Mouse (Mus musculus) kidney, embryonic 14.5 days (tissue): Measurements from ENCODE around the gene Map3k7cl. TPM values are rescaled to one million over a fixed set of nuclear protein-coding genes. Genes with fewer than 3 reads are reported as not detected.

Experiments used
- ATAC-seq: fragments of 200-750 bp; cut with Nextera tagmentation; 2 replicates; pipeline ENCODE4 v1.8.0; 2017; ENCODE audit warnings: moderate number of reproducible peaks, mild to moderate bottlenecking, moderate TSS enrichment, moderate library complexity; ENCODE audit not compliant: low FRiP score, low TSS enrichment
- H3K27ac ChIP-seq: fragments of 300-500 bp; sonication (generic); 2 replicates; pipeline ENCODE4 v1.5.1; 2014; ENCODE audit warnings: low read depth, mild to moderate bottlenecking, low read length, moderate library complexity, mixed read lengths
- H3K27me3 ChIP-seq: fragments of 300-500 bp; sonication (generic); 2 replicates; pipeline ENCODE4 v1.6.1; 2014; ENCODE audit warnings: mild to moderate bottlenecking, low read length; ENCODE audit not compliant: control insufficient read depth, insufficient read depth
- H3K36me3 ChIP-seq: fragments of 300-500 bp; sonication (generic); 2 replicates; pipeline ENCODE4 v1.6.1; 2014; ENCODE audit warnings: low read length, mixed read lengths; ENCODE audit not compliant: control insufficient read depth, insufficient read depth
- H3K4me1 ChIP-seq: fragments of 300-500 bp; sonication (generic); 2 replicates; pipeline ENCODE4 v1.6.1; 2014; ENCODE audit warnings: low read length, mixed read lengths; ENCODE audit not compliant: control insufficient read depth, insufficient read depth
- H3K4me2 ChIP-seq: fragments of 300-500 bp; sonication (generic); replicated peaks from 2 replicates; pipeline ENCODE4 v1.6.1; 2014; ENCODE audit warnings: low read depth, mild to moderate bottlenecking, low read length
- H3K4me3 ChIP-seq: fragments of 300-500 bp; sonication (generic); 2 replicates; pipeline ENCODE4 v1.5.1; 2014; ENCODE audit warnings: mild to moderate bottlenecking, low read length
- H3K9ac ChIP-seq: fragments of 300-500 bp; sonication (generic); 2 replicates; pipeline ENCODE4 v1.6.1; 2014; ENCODE audit warnings: low read depth, mild to moderate bottlenecking, low read length, moderate library complexity
- H3K9me3 ChIP-seq: fragments of 300-500 bp; sonication (generic); 2 replicates; pipeline ENCODE4 v1.6.1; 2016; ENCODE audit warnings: low read length; ENCODE audit not compliant: control insufficient read depth
- WGBS: fragments of 180-500 bp; shearing (Covaris S2); extraction: QIAGEN DNeasy Blood & Tissue Kit; methylation state at CpG from one replicate; pipeline ENCODE4 v1.1.7; 2014; 5-methylcytosine and 5-hydroxymethylcytosine counted together
- polyA plus RNA-seq: library from polyadenylated mRNA; unstranded; fragments of >200 nt; fragmentation: Nextera tagmentation; extraction: Ambion mirVana; gene quantifications from 2 replicates; pipeline ENCODE4 v1.2.1, GENCODE M21; 2014

The Map3k7cl gene
- 0.69 and 1.4 TPM in 2 replicates for polyA plus RNA-seq

DNA sequence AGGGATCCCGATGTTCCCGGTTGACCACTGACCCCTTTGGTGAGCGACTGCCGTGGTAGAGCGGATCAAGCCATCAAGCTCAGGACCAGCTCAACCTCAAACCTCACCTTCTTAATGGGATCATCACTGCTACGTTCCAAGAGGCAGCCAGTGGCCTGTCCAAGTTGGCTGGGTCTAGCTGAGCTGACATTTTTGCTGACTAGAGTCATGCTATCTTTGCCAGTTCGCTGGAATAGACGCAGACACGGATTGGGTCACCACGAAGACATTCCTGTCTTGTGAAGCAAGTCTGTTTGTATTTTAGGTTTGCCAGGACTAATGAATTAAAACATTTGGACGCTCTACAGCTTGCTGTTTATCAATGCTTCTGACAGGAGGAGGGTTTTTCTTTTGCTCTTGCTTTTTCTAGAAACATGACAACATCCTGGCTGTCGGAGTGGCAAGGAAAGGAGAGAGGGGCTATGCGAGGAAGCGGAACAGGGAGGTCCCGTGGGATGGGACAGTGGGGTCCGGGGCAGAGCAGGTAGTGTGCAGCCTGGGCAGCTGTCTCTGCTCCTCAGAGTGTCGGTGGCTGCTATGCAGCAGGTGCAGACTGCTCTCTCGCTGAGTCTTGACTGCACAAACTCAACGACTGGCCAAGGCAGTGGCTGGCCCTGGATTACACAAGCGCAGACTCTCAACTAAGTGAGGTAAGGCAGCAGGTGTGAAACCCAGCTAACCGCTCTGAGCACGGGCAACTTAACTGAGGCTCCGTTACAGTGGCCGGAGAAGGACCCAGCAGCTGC, at the start of gene Map3k7cl:
TSS of gene Map3k7cl (plus strand) at position 424 of the 785 bp plus-strand sequence.
- Histone ChIP-seq H3K27ac (peak within 1 kb of the TSS; percentile 52), H3K36me3 (no peaks in the 10 kb centered on the region), H3K9ac (peak within 1 kb of the TSS; percentile 24; the same call in 1 of the 2 replicates), H3K4me1 (peaks cover 8% of the 10 kb centered on the region; the same call in 1 of the 2 replicates), H3K27me3 (no peaks in the 10 kb centered on the region), H3K9me3 (no peaks in the 10 kb centered on the region), H3K4me3 (peak within 1 kb of the TSS; percentile 13; the same call in 1 of the 2 replicates), H3K4me2 (peak within 1 kb of the TSS; percentile 27)
- WGBS, result 26% methylated on average over 24 of the region's 24 CpGs
- ATAC-seq, result peak; percentile 87

DNA sequence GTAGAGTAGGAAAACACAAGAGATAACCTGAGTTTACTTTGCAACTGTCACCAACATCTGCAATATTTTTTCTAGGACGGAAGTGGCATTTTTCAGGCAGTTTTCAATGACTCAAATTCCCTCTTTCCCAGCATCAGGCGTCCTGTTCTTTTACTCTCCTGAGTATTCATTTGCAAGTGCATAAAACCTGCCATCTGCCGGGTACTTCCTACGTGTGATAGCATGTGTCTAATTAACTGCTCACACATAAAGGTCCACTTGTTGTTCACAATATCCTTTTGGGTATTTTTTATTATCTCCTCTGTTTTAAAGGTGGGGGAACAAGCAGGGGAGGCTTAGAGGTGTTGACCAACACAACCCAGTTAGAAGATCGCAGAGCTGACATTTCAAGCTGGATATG, 41.4 kb upstream of the Map3k7cl start:
- no peak for ATAC-seq
- WGBS, result 64% methylated on average over 5 of the region's 5 CpGs
- Histone ChIP-seq H3K27ac (no peak overlapping the region), H3K27me3 (no peaks in the 10 kb centered on the region), H3K36me3 (no peaks in the 10 kb centered on the region), H3K4me3 (no peak overlapping the region), H3K9me3 (no peaks in the 10 kb centered on the region), H3K4me2 (no peak overlapping the region), H3K9ac (no peak overlapping the region), H3K4me1 (no peaks in the 10 kb centered on the region)

DNA sequence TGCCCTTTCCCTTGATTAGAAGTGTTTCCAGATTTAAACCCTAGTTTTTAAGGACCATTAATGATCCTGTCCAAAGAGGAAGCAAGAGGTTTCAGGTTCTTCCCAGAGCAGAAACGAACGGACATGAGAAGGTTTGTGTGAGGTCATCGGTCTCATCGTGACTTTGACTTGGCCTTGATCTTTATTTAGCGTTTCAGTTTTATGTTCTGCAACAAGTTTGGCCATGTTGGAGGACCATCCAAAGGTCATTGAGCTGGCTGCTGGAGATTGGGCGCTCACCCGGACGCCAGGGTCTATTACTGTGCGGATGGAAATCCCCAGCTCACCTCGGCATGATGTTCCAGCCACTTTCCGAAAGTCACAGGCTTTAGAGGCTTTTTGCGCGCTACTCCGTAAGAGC, 40.8 kb upstream of the Map3k7cl start:
- H3K4me2 ChIP-seq, result no peak overlapping the region
- no peak overlapping the region for H3K27ac ChIP-seq
- no peaks in the 10 kb centered on the region for H3K4me1 ChIP-seq
- no peak overlapping the region for H3K4me3 ChIP-seq
- no peak overlapping the region for H3K9ac ChIP-seq
- ATAC-seq, result no peak
- 85% methylated on average over 14 of the region's 14 CpGs for WGBS
- H3K36me3 ChIP-seq, result no peaks in the 10 kb centered on the region
- H3K27me3 ChIP-seq, result no peaks in the 10 kb centered on the region
- no peaks in the 10 kb centered on the region for H3K9me3 ChIP-seq

DNA sequence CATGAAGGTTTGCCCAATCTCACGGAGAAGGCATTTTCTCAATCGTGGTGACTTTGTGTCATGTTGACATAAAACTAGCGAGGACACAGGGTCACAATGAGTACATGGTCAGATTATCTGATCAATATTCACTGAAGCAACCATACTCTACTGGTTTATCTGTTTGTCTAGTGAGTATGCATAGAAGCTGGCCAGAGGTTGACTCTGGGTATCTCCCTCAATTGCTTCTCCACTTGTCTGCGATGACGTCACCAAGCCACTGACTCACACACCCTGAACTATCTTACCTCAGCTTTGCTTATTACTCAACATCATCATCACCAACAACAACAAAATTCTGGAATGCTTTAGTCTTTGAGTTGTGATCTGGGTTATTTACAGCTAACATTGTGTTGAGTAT, 28.9 kb upstream of the Map3k7cl start:
- Histone ChIP-seq H3K4me1 (peaks cover 5% of the 10 kb centered on the region; the same call in 1 of the 2 replicates), H3K27me3 (no peaks in the 10 kb centered on the region), H3K4me3 (no peak overlapping the region), H3K36me3 (no peaks in the 10 kb centered on the region), H3K27ac (no peak overlapping the region), H3K4me2 (no peak overlapping the region), H3K9ac (no peak overlapping the region), H3K9me3 (no peaks in the 10 kb centered on the region)
- WGBS, result 86% methylated on average over 5 of the region's 5 CpGs
- ATAC-seq, result no peak

DNA sequence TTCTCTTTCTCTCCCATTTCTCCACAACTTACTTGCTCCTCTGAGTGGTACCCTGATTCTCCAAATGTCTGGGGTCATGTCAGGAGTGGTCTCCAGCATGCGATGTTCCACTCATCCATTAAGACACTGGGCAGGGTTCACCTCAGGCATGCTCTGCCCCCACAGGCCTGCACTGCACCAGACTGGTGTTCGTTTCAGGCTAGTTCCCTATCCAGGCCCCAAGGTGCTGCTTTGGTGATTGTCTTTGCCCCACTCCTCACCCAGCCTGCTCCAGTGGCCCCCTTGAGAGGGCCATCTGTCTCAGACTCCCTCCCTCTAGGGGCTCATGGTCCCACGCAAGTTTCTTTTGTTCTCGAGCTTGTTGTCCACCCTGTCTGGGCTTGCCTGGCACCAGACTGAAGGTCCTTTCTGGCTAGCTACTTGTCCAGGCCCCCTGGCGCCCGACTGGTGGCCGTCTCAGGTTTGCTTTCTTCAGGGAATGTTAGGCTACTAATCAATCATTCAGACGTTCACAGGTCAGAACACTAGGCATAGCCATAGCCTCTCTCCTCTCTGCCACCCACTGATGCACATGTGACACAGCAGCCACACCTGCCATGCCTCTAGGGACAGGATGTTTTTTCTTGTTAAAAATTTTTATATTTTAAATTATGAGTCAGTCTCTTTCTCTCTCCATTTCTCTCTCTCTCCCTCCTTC, 25.4 kb upstream of the Map3k7cl start:
- Histone ChIP-seq H3K4me1 (peaks cover 7% of the 10 kb centered on the region; the same call in 1 of the 2 replicates), H3K9me3 (no peaks in the 10 kb centered on the region), H3K27me3 (no peaks in the 10 kb centered on the region), H3K9ac (no peak overlapping the region), H3K36me3 (no peaks in the 10 kb centered on the region), H3K4me2 (no peak overlapping the region), H3K4me3 (no peak overlapping the region), H3K27ac (no peak overlapping the region)
- WGBS, result 36% methylated on average over 8 of the region's 8 CpGs
- peak; percentile 56 for ATAC-seq

DNA sequence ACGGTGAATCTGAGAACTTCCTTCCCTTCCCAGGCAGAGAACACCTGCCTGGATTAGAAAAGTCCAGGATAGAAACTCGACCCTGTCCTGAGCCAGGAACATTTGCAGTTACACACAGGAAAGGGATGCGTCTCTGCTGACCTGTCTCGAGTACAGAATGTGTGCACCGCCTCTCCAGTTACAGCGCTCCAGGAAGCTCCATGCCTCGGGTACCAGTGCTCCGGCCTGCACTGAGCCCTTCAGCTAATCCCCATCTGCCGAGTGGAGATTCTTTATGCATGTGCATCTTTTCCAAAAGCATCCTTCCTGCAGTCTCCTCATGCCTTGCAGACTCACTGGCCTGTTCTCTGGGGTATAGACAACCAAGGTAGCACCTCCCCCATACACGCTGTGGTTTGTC, 24.4 kb upstream of the Map3k7cl start:
- no peak for ATAC-seq
- 47% methylated on average over 10 of the region's 10 CpGs for WGBS

DNA sequence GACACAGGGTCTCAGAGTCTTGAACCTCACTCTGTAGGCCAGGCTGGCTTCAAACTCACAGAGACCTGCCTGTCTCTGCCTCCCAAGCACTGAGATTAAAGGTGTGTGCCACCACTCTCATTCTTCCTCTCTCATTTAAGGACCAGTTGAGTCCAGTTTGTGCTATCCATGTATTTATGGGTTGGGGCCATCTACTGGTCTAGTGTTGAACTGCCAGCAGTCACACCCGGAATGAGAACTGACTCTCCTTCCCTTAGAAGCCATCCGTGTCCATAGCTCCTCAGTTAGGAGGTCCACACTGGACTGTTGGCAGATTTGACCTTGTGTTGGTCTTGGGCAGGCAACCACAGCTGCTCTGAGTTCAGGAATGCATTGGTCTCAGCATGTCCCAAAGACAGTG, 4.8 kb upstream of the Map3k7cl start:
- H3K4me3 ChIP-seq, result no peak overlapping the region
- no peak overlapping the region for H3K4me2 ChIP-seq
- no peaks in the 10 kb centered on the region for H3K27me3 ChIP-seq
- no peaks in the 10 kb centered on the region for H3K36me3 ChIP-seq
- 66% methylated on average over 2 of the region's 2 CpGs for WGBS
- H3K9ac ChIP-seq, result no peak overlapping the region
- H3K9me3 ChIP-seq, result no peaks in the 10 kb centered on the region
- H3K4me1 ChIP-seq, result peaks cover 3% of the 10 kb centered on the region; the same call in 1 of the 2 replicates
- ATAC-seq, result no peak
- H3K27ac ChIP-seq, result no peak overlapping the region

More for the DNA sequence above, 24.4 kb upstream of the Map3k7cl start:
- no peaks in the 10 kb centered on the region for H3K36me3 ChIP-seq
- H3K9me3 ChIP-seq, result no peaks in the 10 kb centered on the region
- no peak overlapping the region for H3K4me2 ChIP-seq
- no peak overlapping the region for H3K4me3 ChIP-seq
- H3K4me1 ChIP-seq, result peaks cover 7% of the 10 kb centered on the region; the same call in 1 of the 2 replicates
- no peaks in the 10 kb centered on the region for H3K27me3 ChIP-seq
- no peak overlapping the region for H3K27ac ChIP-seq
- H3K9ac ChIP-seq, result no peak overlapping the region

DNA sequence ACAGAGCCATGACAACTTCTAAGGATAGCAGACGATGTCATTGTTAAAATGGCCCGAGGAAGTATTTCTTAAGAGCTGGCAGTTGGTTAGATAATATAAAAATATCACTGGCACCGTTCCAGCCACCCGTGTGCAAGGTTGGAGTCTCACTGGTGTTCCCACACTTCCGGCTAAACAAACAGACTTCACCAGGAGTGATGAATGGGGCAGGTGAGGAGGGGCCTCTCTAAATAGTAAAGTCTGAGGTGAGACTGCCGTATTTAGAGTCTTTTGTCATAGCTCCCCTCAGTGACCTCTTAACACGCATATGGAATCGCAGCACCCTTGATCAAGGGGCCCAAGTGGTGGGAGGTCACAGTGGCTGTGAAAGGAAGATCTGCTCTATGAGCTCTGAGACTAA, 3.2 kb downstream of the Map3k7cl start:
- no peak overlapping the region for H3K4me2 ChIP-seq
- no peak for ATAC-seq
- no peak overlapping the region for H3K27ac ChIP-seq
- peaks cover 8% of the 10 kb centered on the region; the same call in 1 of the 2 replicates for H3K4me1 ChIP-seq
- H3K9ac ChIP-seq, result no peak overlapping the region
- no peaks in the 10 kb centered on the region for H3K9me3 ChIP-seq
- WGBS, result 34% methylated on average over 8 of the region's 8 CpGs
- H3K27me3 ChIP-seq, result no peaks in the 10 kb centered on the region
- H3K4me3 ChIP-seq, result no peak overlapping the region
- no peaks in the 10 kb centered on the region for H3K36me3 ChIP-seq

DNA sequence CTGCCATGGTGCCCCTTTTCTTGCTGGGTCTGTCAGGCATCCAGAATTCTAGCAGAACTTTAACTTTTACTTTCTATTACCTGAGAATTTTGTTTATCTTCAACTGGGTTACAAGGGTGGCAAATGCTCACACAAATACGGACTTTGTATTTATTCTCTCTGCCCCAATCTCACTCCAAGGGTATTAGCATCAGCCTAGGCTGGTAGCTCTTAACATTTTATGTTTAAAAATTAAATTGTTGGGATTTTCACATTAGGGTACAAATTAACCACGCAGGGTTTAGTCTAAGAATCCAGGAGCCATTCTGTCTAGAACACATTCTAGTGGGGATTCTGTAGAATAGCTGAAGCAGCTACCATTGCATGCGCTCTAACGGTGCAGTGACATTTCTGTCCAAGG, 8.4 kb downstream of the Map3k7cl start:
- Histone ChIP-seq H3K27me3 (no peaks in the 10 kb centered on the region), H3K4me1 (no peaks in the 10 kb centered on the region), H3K27ac (no peak overlapping the region), H3K9ac (no peak overlapping the region), H3K4me3 (no peak overlapping the region), H3K4me2 (no peak overlapping the region), H3K36me3 (no peaks in the 10 kb centered on the region), H3K9me3 (no peaks in the 10 kb centered on the region)
- 81% methylated on average over 4 of the region's 4 CpGs for WGBS
- no peak for ATAC-seq
